In genomic region chr2:162794285-162794684, GRCm38 (mm10) we compare ENCODE assay signal across 25 mouse cellular contexts.
"Had no signal": no experiment of that assay in that cellular context is flagged by ENCODE, and none has a peak within 500 bp of the region (broad histone marks: within the 10 kb centered on the region; RNA-seq: fewer than 3 reads in every experiment).

No protein-coding gene starts in this region.

- H3K4me2 ChIP-seq: heart, embryonic 11.5 days; heart, embryonic 13.5 days; heart, embryonic 15.5 days; hindbrain, embryonic 13.5 days; hindbrain, embryonic 15.5 days; intestine, embryonic 15.5 days; limb, embryonic 12.5 days; liver, embryonic 11.5 days; liver, embryonic 13.5 days had no signal

- H3K4me1 ChIP-seq: heart, embryonic 13.5 days; heart, embryonic 15.5 days; intestine, embryonic 15.5 days; limb, embryonic 10.5 days; limb, embryonic 12.5 days; liver, embryonic 13.5 days had no signal

- H3K9ac ChIP-seq: heart, embryonic 13.5 days; heart, embryonic 15.5 days; hindbrain, embryonic 13.5 days; hindbrain, embryonic 15.5 days; intestine, embryonic 15.5 days; limb, embryonic 12.5 days; liver, embryonic 13.5 days had no signal

- DNase-seq: gastrocnemius, postnatal 14 days; gastrocnemius, postnatal 36 days; heart, adult 11 months; heart, postnatal 14 days; heart, postnatal 36 days; kidney, adult 18-20 months; kidney, adult 8-10 months; kidney, postnatal 10 days; kidney, postnatal 25 days; kidney, postnatal 4 days; liver; liver, embryonic 13.5 days had no signal

- H3K36me3 ChIP-seq: heart, embryonic 13.5 days; heart, embryonic 15.5 days; hindbrain, embryonic 13.5 days; hindbrain, embryonic 15.5 days; intestine, embryonic 15.5 days; limb, embryonic 10.5 days; limb, embryonic 12.5 days; liver, embryonic 13.5 days had no signal

- ATAC-seq: inflammation-experienced regulatory T-cells, adult 6 months; intestine, embryonic 15.5 days; intestine, postnatal 0 days had no signal

- H3K4me3 ChIP-seq: heart, embryonic 13.5 days; heart, embryonic 15.5 days; hindbrain, embryonic 13.5 days; hindbrain, embryonic 15.5 days; intestine, embryonic 15.5 days; layer of hippocampus, adult 2 months; left cerebral cortex, adult 2 months; limb, embryonic 10.5 days; limb, embryonic 12.5 days; liver, embryonic 13.5 days had no signal

- H3K27me3 ChIP-seq: heart, embryonic 13.5 days; heart, embryonic 15.5 days; hindbrain, embryonic 13.5 days; hindbrain, embryonic 15.5 days; intestine, embryonic 15.5 days; limb, embryonic 12.5 days; liver, embryonic 13.5 days had no signal

- H3K9me3 ChIP-seq: heart, embryonic 13.5 days; heart, embryonic 15.5 days; hindbrain, embryonic 13.5 days; hindbrain, embryonic 15.5 days; intestine, embryonic 15.5 days; limb, embryonic 10.5 days; limb, embryonic 12.5 days; liver, embryonic 13.5 days had no signal

- H3K27ac ChIP-seq: heart, embryonic 13.5 days; heart, embryonic 15.5 days; hindbrain, embryonic 13.5 days; hindbrain, embryonic 15.5 days; intestine, embryonic 15.5 days; layer of hippocampus, adult 2 months; left cerebral cortex, adult 2 months; limb, embryonic 10.5 days; limb, embryonic 12.5 days; liver, embryonic 13.5 days had no signal
